Mouse (Mus musculus): ENCODE data around the gene Syde1.
A peak's percentile ranks its signal among the peaks of the same experiment; 100 is the strongest.

Syde1 gene

GRCm38 (mm10) chr10:78576435-78577184 lies 15.2 kb downstream of the Syde1 start:
- DNase-seq (ENCODE audit: low read depth, low spot score) = no peak

- DNase-seq (ENCODE audit: low read depth, low spot score) = no peak
Measured at GRCm38 (mm10) chr10:78575690-78576089, 16.1 kb downstream of the Syde1 start.

DNA sequence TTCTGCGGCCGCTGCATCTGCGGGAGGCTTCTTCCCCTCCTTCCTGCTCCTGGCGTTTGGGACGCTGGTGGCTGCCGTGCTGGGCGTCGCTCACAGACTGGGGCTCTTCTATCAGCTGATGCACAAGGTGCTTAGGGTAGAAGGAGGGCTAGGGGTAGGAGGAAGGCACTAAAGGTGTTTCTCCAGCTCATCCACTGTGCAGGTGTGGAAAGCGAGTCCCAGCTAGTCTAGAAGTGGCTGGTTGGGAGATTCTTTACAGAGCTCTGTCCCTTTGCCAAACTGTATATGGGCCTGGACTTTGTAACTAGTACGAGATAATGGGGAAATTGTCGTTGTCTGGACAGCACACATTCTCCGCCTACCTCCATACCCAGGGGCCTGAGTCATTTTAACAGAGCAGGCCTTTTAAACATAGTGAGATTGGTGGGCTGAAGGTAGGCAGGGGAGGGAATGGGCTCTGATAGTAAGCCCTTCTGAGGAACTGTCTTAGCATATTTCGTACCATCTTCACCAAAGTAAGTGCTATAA lies 16.6 kb downstream of the Syde1 start:
- no peak for DNase-seq (ENCODE audit: low read depth, low spot score)

GRCm38 (mm10) chr10:78574250-78575104 lies 17.3 kb downstream of the Syde1 start, which contains the start of gene Ilvbl:
Ilvbl (plus strand) TSS chr10:78574346.
- peak; percentile 97 for DNase-seq (ENCODE audit: low read depth, low spot score)

GRCm38 (mm10) chr10:78573226-78573625 lies 18.5 kb downstream of the Syde1 start:
- DNase-seq (ENCODE audit: low read depth, low spot score) = no peak

DNA sequence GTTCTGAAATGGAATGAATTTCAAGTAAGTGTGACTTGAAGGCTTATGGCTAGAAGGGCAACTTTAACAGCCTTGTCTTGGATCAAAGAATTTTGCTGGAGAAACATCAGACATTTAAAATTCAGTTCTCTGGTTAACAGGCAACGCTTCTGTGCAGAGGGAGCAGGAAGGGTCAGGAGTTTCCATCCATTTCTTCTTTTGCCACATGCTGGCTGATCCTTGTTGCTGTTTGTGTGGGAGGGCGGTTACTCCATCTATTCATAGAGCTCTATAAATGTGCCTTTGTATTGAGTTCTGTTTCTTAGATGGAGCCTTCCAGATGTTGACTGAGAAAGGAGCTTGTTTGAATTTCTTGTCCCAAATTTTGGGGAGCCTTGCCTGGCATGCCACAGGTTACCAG lies 20.9 kb downstream of the Syde1 start:
- no peak for DNase-seq (ENCODE audit: low read depth, low spot score)

DNA sequence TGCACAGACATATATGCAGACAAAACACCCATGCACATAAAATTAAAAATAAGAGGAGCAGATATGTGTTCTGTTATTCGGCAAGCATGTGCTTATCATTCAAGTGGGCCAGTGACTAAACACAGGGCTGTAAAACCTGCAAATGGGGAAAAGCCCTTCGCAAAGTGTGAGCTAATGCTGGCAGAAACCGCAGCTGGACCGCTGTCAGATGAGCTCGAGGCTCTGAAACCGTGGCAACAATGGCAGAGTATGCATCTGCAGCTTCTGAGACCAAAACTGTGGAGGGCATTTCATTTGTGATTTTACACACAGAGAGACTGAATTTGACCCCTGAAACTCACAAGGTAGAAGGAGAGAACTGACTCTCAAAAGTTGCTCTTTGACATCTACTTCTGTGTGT lies 21.3 kb downstream of the Syde1 start:
- DNase-seq (ENCODE audit: low read depth, low spot score) = no peak

DNA sequence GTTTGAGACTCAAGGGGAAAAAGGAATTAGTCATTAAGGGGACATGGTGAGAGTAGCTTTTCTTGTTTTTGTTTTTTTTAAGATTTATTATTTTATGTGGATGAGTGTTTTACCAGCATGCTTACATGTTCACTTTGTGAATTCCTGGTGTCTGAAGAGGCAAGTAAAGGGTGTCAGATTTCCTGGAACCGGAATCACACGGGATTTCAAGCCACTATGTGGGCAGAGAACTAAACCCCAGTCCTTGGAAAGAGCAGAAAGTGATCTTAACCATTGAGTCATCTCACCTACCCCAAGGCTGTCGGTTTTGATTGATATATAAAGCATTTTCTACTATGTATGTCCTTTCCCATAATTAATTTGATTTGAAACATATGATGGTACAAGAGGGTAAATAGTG lies 22.1 kb downstream of the Syde1 start:
- no peak for DNase-seq (ENCODE audit: low read depth, low spot score)

DNA sequence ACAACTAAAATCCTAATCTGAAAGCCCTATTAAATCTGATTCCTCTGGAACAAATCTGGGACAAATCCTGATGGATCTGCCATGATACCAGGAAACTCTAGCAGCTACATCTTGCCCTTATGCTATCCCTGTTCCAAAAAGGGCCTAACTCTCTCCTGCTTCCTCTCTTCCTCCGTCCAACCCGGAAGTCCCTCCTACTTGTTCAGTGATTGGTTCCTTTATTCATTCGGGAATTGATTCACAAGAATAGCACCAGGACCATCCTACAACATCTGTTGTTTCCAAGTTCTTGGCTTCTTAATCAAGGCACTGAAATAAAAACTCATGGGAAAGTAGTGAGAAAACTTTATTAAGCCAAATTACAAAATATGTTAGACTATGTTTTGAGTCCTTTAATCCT lies 22.6 kb downstream of the Syde1 start:
- peak; percentile 19 for DNase-seq (ENCODE audit: low read depth, low spot score)

GRCm38 (mm10) chr10:78565070-78565469 lies 26.7 kb downstream of the Syde1 start:
- no peak for DNase-seq (ENCODE audit: low read depth, low spot score)

- peak; percentile 43 for DNase-seq (ENCODE audit: low read depth, low spot score)
Measured at GRCm38 (mm10) chr10:78540943-78541342, 50.8 kb downstream of the Syde1 start.
